Mouse (Mus musculus): Measurements from ENCODE around the gene Scamp2. TPM values are rescaled to one million over a fixed set of nuclear protein-coding genes. Genes with fewer than 3 reads are reported as not detected.

The Scamp2 gene
- polyA plus RNA-seq (2012; fragmentation: generic; extraction: Trizol), result 10 to 100 TPM; 19.6 to 33.6 TPM

GRCm38 (mm10) chr9:57560861-57561710 is at the start of gene Scamp2:
Scamp2 (plus strand) TSS chr9:57560943.

GRCm38 (mm10) chr9:57521056-57521911 is 39.5 kb upstream of the Scamp2 start, which contains the start of gene Cox5a:
Cox5a (plus strand) TSS chr9:57521274.

GRCm38 (mm10) chr9:57537044-57537727 is 23.6 kb upstream of the Scamp2 start, which contains the start of gene Fam219b:
Fam219b (plus strand) TSS chr9:57537528.

GRCm38 (mm10) chr9:57552139-57552887 is 8.4 kb upstream of the Scamp2 start, which contains the start of gene Mpi:
Mpi (minus strand) TSS chr9:57552763.

GRCm38 (mm10) chr9:57589224-57590126 is 28.7 kb downstream of the Scamp2 start, which contains the start of gene Ulk3:
Ulk3 (plus strand) TSS chr9:57589452.

GRCm38 (mm10) chr9:57606139-57606851 is 45.6 kb downstream of the Scamp2 start, which contains the start of gene Cplx3:
Cplx3 (minus strand) TSS chr9:57606281.

GRCm38 (mm10) chr9:57620674-57621073 is 59.9 kb downstream of the Scamp2 start, which contains the start of gene Lman1l:
Lman1l (minus strand) TSS chr9:57620774.

Other genes with a start within 250 kb of the Scamp2 start
- 10 to 100 TPM; 13.5 to 29.4 TPM for gene Ppcdc, start 120.8 kb upstream of the Scamp2 start, polyA plus RNA-seq (2012; fragmentation: generic; extraction: Trizol)
- gene Scamp5, start 92.9 kb upstream of the Scamp2 start, polyA plus RNA-seq (2012; fragmentation: generic; extraction: Trizol), result 1 to 10 TPM; 2.9 to 6.9 TPM
- under 1 TPM; 0.02 to 0.05 TPM for gene Rpp25, start 56.9 kb upstream of the Scamp2 start, polyA plus RNA-seq (2012; fragmentation: generic; extraction: Trizol)
- gene Cox5a, start 39.7 kb upstream of the Scamp2 start, polyA plus RNA-seq (2012; fragmentation: generic; extraction: Trizol), result 100 to 1,000 TPM; 315 to 450 TPM
- 10 to 100 TPM in 1 of 2 experiments, 1 to 10 TPM in 1; 5.1 to 17.4 TPM for gene Fam219b, start 23.4 kb upstream of the Scamp2 start, polyA plus RNA-seq (2012; fragmentation: generic; extraction: Trizol)
- gene Mpi, start 8.2 kb upstream of the Scamp2 start, polyA plus RNA-seq (2012; fragmentation: generic; extraction: Trizol), result 10 to 100 TPM; 24.2 to 27.6 TPM
- 1 to 10 TPM in 1 of 2 experiments, under 1 TPM in 1; 0.68 to 9.3 TPM for gene Ulk3, start 28.5 kb downstream of the Scamp2 start, polyA plus RNA-seq (2012; fragmentation: generic; extraction: Trizol)
- gene Cplx3, start 45.3 kb downstream of the Scamp2 start, polyA plus RNA-seq (2012; fragmentation: generic; extraction: Trizol), result under 1 TPM in 1 of 2 experiments, not detected in 1; 0.07 TPM
- under 1 TPM; 0.05 to 0.18 TPM for gene Lman1l, start 59.8 kb downstream of the Scamp2 start, polyA plus RNA-seq (2012; fragmentation: generic; extraction: Trizol)
- 10 to 100 TPM; 59.7 to 79.1 TPM for gene Csk, start 92.7 kb downstream of the Scamp2 start, polyA plus RNA-seq (2012; fragmentation: generic; extraction: Trizol)
- gene Cyp1a2, start 122.8 kb downstream of the Scamp2 start, polyA plus RNA-seq (2012; fragmentation: generic; extraction: Trizol), result not detected
- gene Cyp1a1, start 127.0 kb downstream of the Scamp2 start, polyA plus RNA-seq (2012; fragmentation: generic; extraction: Trizol), result under 1 TPM in 1 of 2 experiments, not detected in 1; 0.11 TPM
- gene Edc3, start 147.6 kb downstream of the Scamp2 start, polyA plus RNA-seq (2012; fragmentation: generic; extraction: Trizol), result 10 to 100 TPM in 1 of 2 experiments, 1 to 10 TPM in 1; 7.7 to 13.8 TPM
- 10 to 100 TPM; 15.2 to 38.2 TPM for gene Clk3, start 204.9 kb downstream of the Scamp2 start, polyA plus RNA-seq (2012; fragmentation: generic; extraction: Trizol)

Measured in C3H10T1/2 (cell line).